Mouse (Mus musculus) liver, postnatal 0 days (tissue): ENCODE measurements at regions not wholly inside any gene's neighbourhood (a gene's known extent, or its start where the extent isn't known, plus 50 kb on each side); places are given as distances from the start of the nearest gene placed in this dataset.

Experiments used
- ATAC-seq: fragments of 200-750 bp; cut with Nextera tagmentation; 2 replicates; pipeline ENCODE4 v1.8.0; 2017; ENCODE audit warnings: mild to moderate bottlenecking, moderate library complexity
- DNase-seq: peaks from one replicate; pipeline ENCODE4 v3.0.0-alpha.2; 2016
- H3K27ac ChIP-seq: fragments of 300-500 bp; sonication (generic); 2 replicates; pipeline ENCODE4 v1.5.1; 2014; ENCODE audit warnings: antibody characterized with exemption, moderate library complexity, mild to moderate bottlenecking, low read depth
- H3K27me3 ChIP-seq: fragments of 300-500 bp; sonication (generic); 2 replicates; pipeline ENCODE4 v1.6.1; 2014; ENCODE audit warnings: low read length, control low read depth, mixed read lengths; ENCODE audit not compliant: insufficient read depth
- H3K36me3 ChIP-seq: fragments of 300-500 bp; sonication (generic); replicated peaks from 2 replicates; pipeline ENCODE4 v1.6.1; 2014; ENCODE audit warnings: mild to moderate bottlenecking, control low read depth, low read length, moderate library complexity, mixed read lengths; ENCODE audit not compliant: insufficient read depth
- H3K4me1 ChIP-seq: fragments of 300-500 bp; sonication (generic); 2 replicates; pipeline ENCODE4 v1.6.1; 2014; ENCODE audit warnings: antibody characterized with exemption, mild to moderate bottlenecking, control low read depth; ENCODE audit not compliant: insufficient read depth
- H3K4me2 ChIP-seq: fragments of 300-500 bp; sonication (generic); 2 replicates; pipeline ENCODE4 v1.6.1; 2014; ENCODE audit warnings: low read depth, mild to moderate bottlenecking, low read length, moderate library complexity, mixed read lengths
- H3K4me3 ChIP-seq: fragments of 300-500 bp; sonication (generic); 2 replicates; pipeline ENCODE4 v1.5.1; 2014; ENCODE audit warnings: low read depth, low read length
- H3K9ac ChIP-seq: fragments of 300-500 bp; sonication (generic); replicated peaks from 2 replicates; pipeline ENCODE4 v1.6.1; 2014; ENCODE audit warnings: mild to moderate bottlenecking, moderate library complexity
- H3K9me3 ChIP-seq: fragments of 300-500 bp; sonication (generic); 2 replicates; pipeline ENCODE4 v1.6.1; 2016; ENCODE audit warnings: mild to moderate bottlenecking, control low read depth, low read length, mixed read lengths
- CTCF ChIP-seq: sonication (generic); IDR thresholded peaks from 2 replicates; pipeline ENCODE4 v1.5.1; 2016; ENCODE audit warnings: antibody characterized with exemption, low read depth
- EP300 ChIP-seq: IDR thresholded peaks from 2 replicates; pipeline ENCODE4 v1.6.1; 2016; ENCODE audit warnings: antibody characterized with exemption, low read depth, mild to moderate bottlenecking
- WGBS: fragments of 180-500 bp; shearing (Covaris S2); extraction: QIAGEN DNeasy Blood & Tissue Kit; methylation state at CpG from one replicate; pipeline ENCODE4 v1.1.7; 2014; ENCODE audit not compliant: insufficient replicate concordance; 5-methylcytosine and 5-hydroxymethylcytosine counted together

GRCm38 (mm10) chr10:52578238-52578832 is 112.0 kb upstream of the Slc35f1 start:
- Histone ChIP-seq H3K4me2 (no peak overlapping the region), H3K27me3 (no peaks in the 10 kb centered on the region), H3K27ac (no peak overlapping the region), H3K4me3 (no peak overlapping the region), H3K4me1 (no peaks in the 10 kb centered on the region), H3K36me3 (no peaks in the 10 kb centered on the region), H3K9ac (no peak overlapping the region), H3K9me3 (no peaks in the 10 kb centered on the region)
- 74% methylated on average over 3 of the region's 3 CpGs for WGBS
- TF ChIP-seq EP300 (no peak), CTCF (no peak)
- DNase-seq, result no peak
- ATAC-seq, result no peak

- DNase-seq (no peak), ATAC-seq (no peak)
- no peak for TF ChIP-seq CTCF
- TF ChIP-seq EP300, result no peak
- no peaks in the 10 kb centered on the region for H3K9me3 ChIP-seq
- no peaks in the 10 kb centered on the region for H3K36me3 ChIP-seq
- no peak overlapping the region for H3K9ac ChIP-seq
- H3K4me1 ChIP-seq, result no peaks in the 10 kb centered on the region
- H3K27me3 ChIP-seq, result no peaks in the 10 kb centered on the region
- H3K27ac ChIP-seq, result no peak overlapping the region
- no peak overlapping the region for H3K4me2 ChIP-seq
- H3K4me3 ChIP-seq, result no peak overlapping the region
- 93% methylated on average over 12 of the region's 12 CpGs for WGBS
Observed at GRCm38 (mm10) chr10:52593780-52594179, 96.6 kb upstream of the Slc35f1 start.
